Mouse (Mus musculus): Measurements from ENCODE around the gene L3mbtl2.

L3mbtl2 gene

DNA sequence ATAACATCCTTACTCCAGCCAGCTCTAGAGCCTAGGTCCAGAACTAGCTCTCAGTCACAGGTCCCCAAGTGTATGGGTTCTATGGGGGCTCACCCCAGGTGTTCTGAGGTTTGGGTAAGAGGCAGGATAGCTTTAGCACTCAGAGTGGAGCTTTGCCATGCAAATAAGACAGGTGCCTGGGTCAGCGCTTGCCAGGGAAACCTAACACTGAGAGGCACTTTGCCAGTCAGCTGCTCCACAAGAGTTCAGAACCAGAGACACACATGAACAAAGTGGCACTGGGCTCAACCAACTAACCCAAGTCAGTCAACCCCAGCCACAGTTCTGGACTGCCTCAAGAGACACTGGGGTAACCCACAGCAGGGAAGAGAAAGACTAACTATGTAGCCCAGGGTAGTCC lies 46.0 kb downstream of the L3mbtl2 start:
- DNase-seq, result no peak

- DNase-seq, result no peak
Measured at GRCm38 (mm10) chr15:81710801-81711200, 47.1 kb downstream of the L3mbtl2 start.

DNA sequence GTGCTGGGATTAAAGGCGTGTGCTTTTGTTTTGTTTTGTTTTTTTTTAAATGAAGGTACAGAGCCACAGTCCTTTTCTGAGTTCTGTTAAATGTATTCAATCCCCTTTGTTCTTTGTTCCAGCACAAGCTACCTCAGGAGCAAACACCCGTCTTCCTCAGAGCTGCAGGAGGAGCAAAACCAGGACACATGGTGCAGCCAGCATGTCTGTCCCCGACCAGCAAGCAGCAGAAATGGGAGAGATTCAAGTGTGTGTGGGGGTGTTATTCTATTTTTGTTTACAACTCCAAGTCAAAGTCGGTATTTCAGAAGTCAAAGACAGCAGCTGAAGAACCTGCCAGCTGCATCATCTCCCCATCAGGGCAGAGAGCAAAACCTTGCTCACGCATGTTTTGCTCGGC lies 50.1 kb downstream of the L3mbtl2 start:
- DNase-seq, result no peak

GRCm38 (mm10) chr15:81718336-81719138 lies 54.8 kb downstream of the L3mbtl2 start:
- no peak for DNase-seq

GRCm38 (mm10) chr15:81719139-81719531 lies 55.4 kb downstream of the L3mbtl2 start:
- DNase-seq, result no peak

DNA sequence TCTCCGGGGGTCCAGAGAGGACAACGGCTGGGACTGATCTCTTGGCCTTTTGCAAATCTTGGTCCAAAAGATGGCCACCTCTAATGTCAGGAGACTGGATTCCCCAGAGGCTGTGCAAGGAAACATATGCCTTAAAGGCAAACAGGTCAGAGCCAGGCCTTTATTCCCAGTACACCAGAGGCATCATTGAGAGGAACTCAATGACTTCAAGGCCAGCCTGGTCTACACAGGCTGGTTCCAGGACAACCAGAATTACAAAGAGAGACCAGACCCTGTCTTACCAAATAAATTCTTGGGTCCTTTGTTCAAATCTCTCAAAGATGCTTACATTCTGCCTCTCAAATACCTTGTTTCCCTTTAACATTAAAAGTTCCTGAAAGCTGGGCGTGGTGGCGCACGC lies 58.7 kb downstream of the L3mbtl2 start:
- DNase-seq, result no peak

GRCm38 (mm10) chr15:81723653-81724052 lies 60.0 kb downstream of the L3mbtl2 start:
- no peak for DNase-seq

DNA sequence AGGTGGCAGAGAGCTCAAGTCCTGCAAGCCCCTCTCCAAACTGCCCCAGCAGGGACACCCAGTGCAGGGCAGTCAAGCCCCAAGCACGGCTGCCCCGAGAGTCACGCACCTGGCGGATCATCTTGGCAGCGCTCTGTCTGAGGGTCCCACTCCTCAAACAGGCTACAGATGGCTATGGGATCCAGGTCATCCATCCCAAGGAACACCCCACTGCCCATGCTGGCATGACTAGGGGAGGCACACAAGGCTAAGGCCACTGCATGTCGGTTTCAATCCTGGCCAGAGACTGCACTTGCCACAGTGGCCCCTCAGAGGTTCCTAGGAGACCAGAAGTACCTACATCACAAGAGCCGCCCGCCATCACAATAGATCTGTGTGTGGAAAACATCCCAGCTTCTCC lies 62.3 kb downstream of the L3mbtl2 start:
- no peak for DNase-seq

DNA sequence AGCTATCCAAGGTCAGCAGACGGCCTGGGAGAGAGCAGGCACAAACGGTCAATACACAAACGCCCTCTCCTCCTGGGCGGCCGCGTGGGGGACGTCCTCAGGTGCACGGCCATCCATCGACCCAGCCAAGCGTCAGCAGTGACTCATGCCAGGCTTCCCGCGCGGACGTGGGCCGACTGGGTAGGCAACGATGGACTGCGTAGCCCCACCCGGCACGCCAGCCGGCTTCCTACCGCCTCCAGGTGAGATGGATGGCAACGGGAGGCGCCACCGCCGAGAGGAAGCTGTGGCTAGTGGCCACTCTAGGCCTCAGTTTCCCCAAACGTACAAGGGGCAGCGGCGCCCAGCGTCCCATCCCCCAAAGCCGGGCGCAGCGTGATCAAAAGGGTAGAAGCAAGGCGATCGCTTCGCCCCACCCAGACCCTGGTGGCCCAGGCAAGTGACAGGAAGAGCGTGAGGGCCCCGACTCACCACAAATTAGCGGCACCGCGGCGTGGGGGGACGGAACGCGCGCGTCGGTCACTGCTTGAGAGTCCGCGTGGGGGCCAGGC lies 65.6 kb downstream of the L3mbtl2 start:
- DNase-seq, result peak; percentile 77

DNA sequence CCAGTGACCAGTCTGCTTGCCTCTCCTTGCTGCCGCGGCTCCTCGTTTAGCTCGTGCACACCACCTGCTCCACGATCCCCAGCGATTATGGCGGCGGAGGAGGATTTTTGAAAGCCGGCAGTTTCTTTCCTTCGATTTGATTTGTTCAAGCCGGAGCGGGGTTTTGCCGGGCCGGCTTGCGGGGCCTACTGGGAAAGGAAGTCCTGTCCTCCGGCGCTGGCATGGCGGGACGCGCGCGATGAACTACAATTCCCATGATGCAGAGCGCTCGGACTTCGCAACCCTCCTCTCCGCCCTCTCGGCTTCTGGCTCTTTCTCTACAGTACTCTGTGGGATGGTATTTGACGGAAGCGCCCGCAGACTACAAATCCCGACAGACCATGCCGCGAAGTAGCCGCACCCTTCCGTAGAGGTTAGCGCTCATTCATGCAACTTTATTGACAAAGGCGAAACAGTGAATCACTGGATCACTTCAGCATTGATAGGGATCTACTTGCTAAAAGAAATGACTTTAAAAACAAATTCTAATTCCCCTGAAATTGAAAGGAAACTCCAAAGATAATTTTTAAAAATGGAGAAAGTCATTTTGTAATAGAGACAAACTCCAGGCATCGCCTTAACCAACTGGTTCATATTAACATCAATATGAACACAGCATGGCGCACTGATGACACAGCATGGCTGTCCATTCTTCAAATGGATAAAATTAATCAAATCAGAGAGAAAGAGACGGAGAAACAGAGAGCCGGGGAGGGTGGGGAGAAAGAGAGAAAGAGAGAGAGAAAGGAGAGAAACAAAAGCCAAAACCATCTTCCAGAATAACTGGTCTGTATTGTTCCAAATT lies 66.3 kb downstream of the L3mbtl2 start:
- peak; percentile 99 for DNase-seq

DNA sequence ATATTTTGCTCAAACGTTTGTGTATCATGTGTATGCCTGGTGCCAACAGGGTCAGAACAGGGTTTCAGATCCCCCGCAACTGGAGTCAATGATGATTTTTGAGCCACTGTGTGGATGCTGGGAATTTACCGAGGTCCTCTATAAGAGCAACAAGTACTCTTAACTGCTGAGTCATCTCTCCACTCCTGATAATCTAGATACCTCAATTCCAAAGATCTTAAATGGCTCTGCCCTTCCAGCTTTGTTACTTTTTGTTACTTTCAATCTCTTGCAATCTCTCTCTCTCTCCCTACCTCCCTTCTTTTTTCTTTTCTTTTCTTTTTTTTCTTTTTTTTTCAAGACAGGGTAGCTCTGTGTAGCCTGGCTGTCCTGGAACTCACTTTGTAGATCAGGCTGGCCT lies 71.4 kb downstream of the L3mbtl2 start:
- DNase-seq, result no peak
